Mouse (Mus musculus) adrenal gland, adult 2 months (tissue): ENCODE results near the gene Ppfia1. TPM values are rescaled to one million over a fixed set of nuclear protein-coding genes. Genes with fewer than 3 reads are reported as not detected.

Experiments
- DNase-seq: peaks from one replicate; pipeline ENCODE4 v3.0.0; 2021
- polyA plus RNA-seq: library from polyadenylated mRNA; depleted of rRNA; stranded (reverse); fragments of >200 nt; gene quantifications from 2 replicates; pipeline ENCODE4 v1.2.3, GENCODE M21; 2012; rRNA removed
- total RNA-seq, 2 experiments: library from RNA; stranded (reverse); gene quantifications; 2 replicates each; pipeline ENCODE4 v1.2.3; 2021

Ppfia1 gene
- total and polyA plus RNA-seq, 3 experiments: 37.1 to 59.2 (median 39.1) TPM

DNA sequence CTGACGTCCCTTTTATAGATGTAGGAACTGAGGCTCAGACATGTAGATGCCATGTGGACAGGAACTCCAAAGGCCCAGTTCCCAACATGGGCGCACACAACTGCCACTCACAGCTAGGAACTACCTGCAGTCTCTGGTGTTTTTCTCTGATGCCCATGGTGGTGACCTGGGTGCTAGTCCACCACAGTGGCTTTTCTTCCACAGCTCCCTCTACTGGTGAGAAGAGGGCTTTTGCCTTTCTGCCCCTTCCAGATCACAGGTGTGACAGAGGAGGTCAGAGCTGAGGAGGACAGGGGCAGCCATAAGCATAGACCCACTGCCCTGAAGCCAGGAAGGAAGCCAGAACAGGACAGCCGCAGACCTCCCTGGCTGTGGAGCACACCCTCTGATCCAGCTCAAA lies 126.1 kb downstream of the Ppfia1 start:
- no peak for DNase-seq

Other genes with a start within 250 kb of the Ppfia1 start
- gene Cttn, start 82.7 kb downstream of the Ppfia1 start, total RNA-seq: 100 to 1,000 TPM; 240 to 283 TPM
- gene Cttn, start 82.7 kb downstream of the Ppfia1 start, polyA plus RNA-seq: 102 and 130 TPM in 2 replicates
- gene Fadd, start 28.7 kb upstream of the Ppfia1 start, total RNA-seq: 10 to 100 TPM in 1 of 2 experiments, 1 to 10 TPM in 1; 8.8 to 14.8 TPM
- 13.4 and 13.9 TPM in 2 replicates for gene Fadd, start 28.7 kb upstream of the Ppfia1 start, polyA plus RNA-seq
- 10 to 100 TPM; 24.6 to 32.4 TPM for gene Ano1, start 198.2 kb upstream of the Ppfia1 start, total RNA-seq
- 13.9 and 17.1 TPM in 2 replicates for gene Ano1, start 198.2 kb upstream of the Ppfia1 start, polyA plus RNA-seq